Mouse (Mus musculus) lung, embryonic 16.5 days (tissue): Measurements from ENCODE around the gene Sesn2. TPM values are rescaled to one million over a fixed set of nuclear protein-coding genes. Genes with fewer than 3 reads are reported as not detected.

Experiments
- ATAC-seq: fragments of 200-750 bp; cut with Nextera tagmentation; 2 replicates; pipeline ENCODE4 v1.8.0; 2017; ENCODE audit warnings: low read depth, mild to moderate bottlenecking, moderate library complexity
- H3K27ac ChIP-seq: fragments of 300-500 bp; sonication (generic); 2 replicates; pipeline ENCODE4 v1.5.1; 2014; ENCODE audit warnings: mild to moderate bottlenecking, control low read depth, low read length
- H3K27me3 ChIP-seq: fragments of 300-500 bp; sonication (generic); 2 replicates; pipeline ENCODE4 v1.6.1; 2014; ENCODE audit warnings: low read depth, low read length, mixed read lengths; ENCODE audit not compliant: control insufficient read depth, insufficient read depth
- H3K36me3 ChIP-seq: fragments of 300-500 bp; sonication (generic); 2 replicates; pipeline ENCODE4 v1.6.1; 2014; ENCODE audit warnings: low read length; ENCODE audit not compliant: control insufficient read depth, insufficient read depth
- H3K4me1 ChIP-seq: fragments of 300-500 bp; sonication (generic); replicated peaks from 2 replicates; pipeline ENCODE4 v1.6.1; 2014; ENCODE audit warnings: low read length, mixed read lengths; ENCODE audit not compliant: control insufficient read depth, insufficient read depth
- H3K4me2 ChIP-seq: fragments of 300-500 bp; sonication (generic); 2 replicates; pipeline ENCODE4 v1.6.1; 2014; ENCODE audit warnings: low read depth, low read length, control low read depth
- H3K4me3 ChIP-seq: fragments of 300-500 bp; sonication (generic); 2 replicates; pipeline ENCODE4 v1.5.1; 2014; ENCODE audit warnings: mild to moderate bottlenecking, low read length, control low read depth
- H3K9ac ChIP-seq: fragments of 300-500 bp; sonication (generic); 2 replicates; pipeline ENCODE4 v1.6.1; 2014; ENCODE audit warnings: low read length, control low read depth
- H3K9me3 ChIP-seq: fragments of 300-500 bp; sonication (generic); 2 replicates; pipeline ENCODE4 v1.6.1; 2016; ENCODE audit warnings: low read length; ENCODE audit not compliant: control insufficient read depth
- WGBS: fragments of 180-500 bp; shearing (Covaris S2); extraction: QIAGEN DNeasy Blood & Tissue Kit; methylation state at CpG from one replicate; pipeline ENCODE4 v1.1.7; 2014; 5-methylcytosine and 5-hydroxymethylcytosine counted together
- polyA plus RNA-seq: library from polyadenylated mRNA; unstranded; fragments of >200 nt; fragmentation: Nextera tagmentation; extraction: Ambion mirVana; gene quantifications from 2 replicates; pipeline ENCODE4 v1.2.1, GENCODE M21; 2015

The Sesn2 gene
- polyA plus RNA-seq, 1 experiment from 2014 or later = 12.3 TPM

DNA sequence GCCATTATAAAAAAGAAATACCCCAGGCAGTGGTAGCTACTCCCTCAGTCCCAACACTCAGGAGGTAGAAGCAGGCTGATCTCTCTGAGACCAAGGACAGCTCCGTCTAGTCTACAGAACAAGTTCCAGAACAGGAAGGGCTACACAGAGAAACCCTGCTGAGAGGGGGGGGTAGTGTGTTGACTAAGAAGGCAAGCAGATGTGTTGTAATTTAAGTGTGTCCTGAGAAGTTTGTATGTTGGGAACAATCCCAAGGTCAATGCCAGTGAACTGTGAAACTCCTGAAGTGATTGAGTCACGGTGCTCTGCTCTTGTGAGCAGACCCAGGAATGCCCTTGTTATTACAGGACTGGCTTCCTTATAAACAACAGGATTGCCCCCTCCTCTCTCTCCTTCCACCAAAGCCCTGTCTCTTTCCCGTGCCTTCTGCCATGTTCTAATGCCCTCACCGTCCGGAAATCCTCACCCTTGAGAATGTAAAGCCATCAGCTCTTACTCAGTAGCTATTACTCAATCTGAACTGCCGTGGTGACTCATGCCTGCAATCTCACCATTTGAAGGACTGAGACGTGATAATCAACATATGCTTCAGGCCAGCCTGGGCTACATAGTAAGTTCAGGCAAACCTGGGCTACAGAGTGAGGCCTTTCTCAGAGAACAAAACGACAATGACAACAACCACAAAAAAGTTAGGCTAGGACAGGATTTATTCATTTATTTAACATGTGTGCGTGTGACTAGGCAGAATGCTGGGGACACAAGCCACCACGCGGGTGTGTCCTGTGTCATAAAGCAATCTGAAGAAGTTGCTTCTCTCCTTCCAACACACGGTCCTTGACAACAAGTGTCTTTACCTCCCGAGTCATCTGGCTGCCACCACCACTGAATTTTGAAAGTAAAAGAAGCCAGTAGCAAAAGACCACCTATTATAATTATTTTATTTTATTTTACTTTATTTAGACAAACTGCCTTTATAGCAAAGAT, 34.1 kb downstream of the Sesn2 start:
- ATAC-seq = no peak
- Histone ChIP-seq H3K27ac (no peak overlapping the region), H3K27me3 (no peaks in the 10 kb centered on the region), H3K9ac (no peak overlapping the region), H3K4me3 (no peak overlapping the region), H3K4me2 (no peak overlapping the region), H3K36me3 (no peaks in the 10 kb centered on the region), H3K4me1 (no peaks in the 10 kb centered on the region), H3K9me3 (no peaks in the 10 kb centered on the region)
- 67% methylated on average over 13 of the region's 13 CpGs for WGBS

DNA sequence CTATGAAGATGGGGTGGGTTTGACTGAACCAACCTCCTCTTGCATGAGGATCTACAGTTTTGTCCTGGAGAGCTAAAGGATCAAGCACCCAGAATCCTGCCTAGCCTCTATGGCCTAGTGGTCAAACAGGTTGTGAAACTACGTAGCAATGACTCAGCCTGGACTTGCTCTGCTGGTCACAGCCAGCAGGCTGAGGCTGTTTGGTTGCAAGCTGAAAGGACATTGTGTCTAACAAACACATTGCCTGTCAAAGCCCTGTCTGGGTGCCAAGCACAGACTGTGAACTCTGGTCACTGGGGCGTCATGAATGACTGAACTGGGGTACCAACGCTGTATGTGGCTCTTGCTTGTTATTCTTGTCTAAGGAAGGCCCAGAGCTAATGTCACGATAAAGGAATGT, 35.7 kb downstream of the Sesn2 start:
- H3K9me3 ChIP-seq = no peaks in the 10 kb centered on the region
- H3K4me3 ChIP-seq = no peak overlapping the region
- no peaks in the 10 kb centered on the region for H3K4me1 ChIP-seq
- no peak overlapping the region for H3K27ac ChIP-seq
- no peaks in the 10 kb centered on the region for H3K27me3 ChIP-seq
- no peak overlapping the region for H3K4me2 ChIP-seq
- no peak overlapping the region for H3K9ac ChIP-seq
- 64% methylated on average over 4 of the region's 4 CpGs for WGBS
- no peak for ATAC-seq
- no peaks in the 10 kb centered on the region for H3K36me3 ChIP-seq

DNA sequence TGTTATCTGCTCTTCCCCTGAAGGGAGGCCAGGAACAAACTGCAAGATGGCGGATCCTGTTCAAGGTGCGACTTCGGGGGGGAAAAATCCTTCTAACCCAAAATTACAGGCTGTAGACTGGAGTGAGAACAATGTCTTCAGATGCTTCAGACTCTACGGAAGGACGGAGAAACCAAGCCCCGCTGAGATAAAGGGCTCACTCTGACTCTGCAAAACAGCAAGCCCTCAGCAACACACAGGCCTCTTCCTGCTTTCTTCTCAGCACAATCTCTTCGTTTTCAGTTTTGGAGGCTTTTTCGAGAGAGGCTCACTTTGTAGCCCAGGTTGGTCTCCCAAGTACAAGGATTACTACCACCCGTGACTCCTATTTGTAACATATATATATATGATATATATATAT, 36.9 kb downstream of the Sesn2 start:
- Histone ChIP-seq H3K9me3 (no peaks in the 10 kb centered on the region), H3K36me3 (no peaks in the 10 kb centered on the region), H3K4me1 (no peaks in the 10 kb centered on the region), H3K27me3 (no peaks in the 10 kb centered on the region), H3K27ac (no peak overlapping the region), H3K9ac (no peak overlapping the region), H3K4me3 (no peak overlapping the region), H3K4me2 (no peak overlapping the region)
- no peak for ATAC-seq
- WGBS = 82% methylated on average over 9 of the region's 9 CpGs

DNA sequence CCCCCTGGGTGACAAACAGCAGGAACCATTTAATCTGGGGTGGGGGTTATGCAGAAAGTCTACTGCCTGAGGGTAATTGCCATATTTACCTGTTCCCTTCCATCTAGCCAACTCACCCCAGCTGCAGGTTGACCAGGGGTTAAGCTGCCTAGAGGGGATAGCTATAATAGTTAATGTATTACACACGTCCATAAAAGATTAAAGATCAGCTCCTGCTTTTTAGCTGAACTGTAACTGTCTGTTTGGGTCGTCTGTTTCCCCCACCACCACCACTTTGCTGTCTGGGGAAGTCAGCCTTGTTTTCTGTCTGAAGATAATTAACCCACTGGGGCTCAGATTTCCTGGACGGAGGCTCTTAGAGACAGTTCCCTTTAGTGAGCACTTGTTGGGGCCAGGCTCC, 40.4 kb downstream of the Sesn2 start:
- no peak overlapping the region for H3K9ac ChIP-seq
- H3K27ac ChIP-seq = no peak overlapping the region
- no peaks in the 10 kb centered on the region for H3K9me3 ChIP-seq
- WGBS = 10% methylated on average over 3 of the region's 3 CpGs
- ATAC-seq = no peak
- no peak overlapping the region for H3K4me2 ChIP-seq
- no peak overlapping the region for H3K4me3 ChIP-seq
- H3K4me1 ChIP-seq = no peaks in the 10 kb centered on the region
- H3K27me3 ChIP-seq = no peaks in the 10 kb centered on the region
- H3K36me3 ChIP-seq = no peaks in the 10 kb centered on the region

DNA sequence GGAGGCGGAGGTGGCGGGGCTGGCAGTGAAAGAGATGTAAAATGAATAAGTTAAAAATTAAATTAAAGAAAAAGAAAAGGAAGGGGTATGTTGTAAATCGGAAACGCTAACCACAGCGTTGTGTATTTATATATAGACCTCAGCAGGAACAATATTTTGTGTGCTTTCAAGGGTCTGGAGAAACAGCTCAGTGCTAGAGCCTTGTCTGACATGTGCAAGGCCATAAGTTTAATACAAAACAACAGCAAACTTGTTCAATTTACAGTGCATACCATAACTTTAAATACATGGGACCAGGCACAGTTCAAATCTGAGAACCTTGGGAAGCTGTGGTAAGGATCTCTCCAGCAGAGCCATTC, 46.1 kb downstream of the Sesn2 start:
- Histone ChIP-seq H3K27ac (no peak overlapping the region), H3K4me1 (peaks cover 13% of the 10 kb centered on the region), H3K4me3 (peak overlapping the region; percentile 77), H3K27me3 (no peaks in the 10 kb centered on the region), H3K9ac (peak overlapping the region; percentile 47), H3K9me3 (no peaks in the 10 kb centered on the region), H3K4me2 (peak overlapping the region; percentile 72), H3K36me3 (peaks cover 9% of the 10 kb centered on the region)
- peak; percentile 16 for ATAC-seq
- WGBS = under 1% methylated on average over 5 of the region's 5 CpGs

DNA sequence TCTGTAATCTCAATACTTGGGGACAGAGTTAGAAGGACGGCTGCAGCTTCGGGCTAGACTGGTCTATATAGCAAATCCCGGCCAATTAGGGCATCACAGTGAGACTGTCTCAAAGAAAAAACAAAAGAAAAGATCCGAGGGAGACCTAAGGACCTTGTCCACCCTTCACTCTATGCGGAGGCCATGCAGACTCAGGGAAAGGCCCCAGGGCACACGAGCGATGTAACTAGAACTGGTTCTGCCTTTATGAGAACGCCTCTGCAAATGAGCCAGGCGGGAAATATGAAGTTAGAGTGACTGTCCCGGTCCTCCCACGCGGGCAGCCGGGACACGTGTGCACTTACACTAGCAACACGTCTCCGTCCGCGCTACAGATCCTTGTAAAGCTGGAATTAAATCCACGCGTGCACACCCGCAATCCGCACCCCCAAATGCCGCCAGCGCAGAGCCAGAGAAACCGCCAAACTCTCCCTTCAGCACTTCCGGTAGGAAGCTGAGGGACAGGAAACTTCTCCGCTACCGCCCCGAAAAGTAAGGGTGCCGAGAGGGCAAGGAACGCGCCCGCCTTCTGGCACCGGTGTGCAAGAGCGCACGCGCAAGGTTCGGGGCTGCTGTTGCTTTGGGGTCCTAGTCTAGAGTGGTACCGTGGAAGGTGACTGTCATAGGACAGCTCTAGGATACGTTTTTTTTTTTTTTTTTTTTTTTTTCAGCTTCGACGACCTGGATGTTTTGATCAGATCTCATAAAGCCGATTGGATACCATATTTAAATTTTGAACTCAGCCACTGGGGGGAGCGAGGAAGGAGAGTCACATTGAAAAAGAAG, 46.7 kb downstream of the Sesn2 start, which contains the start of gene Med18:
Gene Med18 (minus strand): TSS at position 492 of the 825 bp plus-strand sequence.
- peak; percentile 94 for ATAC-seq
- peak within 1 kb of the TSS; percentile 48 for H3K27ac ChIP-seq
- no peaks in the 10 kb centered on the region for H3K9me3 ChIP-seq
- peak within 1 kb of the TSS; percentile 72 for H3K4me2 ChIP-seq
- H3K27me3 ChIP-seq = no peaks in the 10 kb centered on the region
- peak within 1 kb of the TSS; percentile 77 for H3K4me3 ChIP-seq
- peaks cover 12% of the 10 kb centered on the region for H3K36me3 ChIP-seq
- H3K9ac ChIP-seq = peak within 1 kb of the TSS; percentile 83
- WGBS = under 1% methylated on average over 44 of the region's 44 CpGs
- peaks cover 13% of the 10 kb centered on the region for H3K4me1 ChIP-seq

DNA sequence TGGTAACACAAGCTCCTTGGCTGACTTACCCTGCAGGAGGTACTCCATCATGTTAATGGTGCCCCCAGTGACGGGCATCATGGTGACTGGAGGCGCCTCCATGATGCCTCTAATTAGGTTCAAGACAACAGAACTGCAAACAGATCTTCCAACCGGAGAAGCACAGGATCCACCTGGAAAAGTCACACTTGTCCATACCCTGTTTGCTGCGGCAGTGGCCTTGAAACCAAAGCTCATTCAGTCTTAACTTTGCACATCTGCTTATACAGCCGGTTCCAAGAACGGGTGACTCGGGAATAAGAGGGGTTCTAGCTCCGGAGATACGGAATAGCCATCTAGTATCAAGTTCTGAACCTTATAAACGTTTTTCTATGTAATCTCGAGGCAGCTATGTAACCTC, 47.5 kb downstream of the Sesn2 start:
- ATAC-seq = no peak
- 2% methylated on average over 11 of the region's 11 CpGs for WGBS
- Histone ChIP-seq H3K27ac (no peak overlapping the region), H3K4me3 (peak overlapping the region; percentile 77), H3K4me1 (peaks cover 13% of the 10 kb centered on the region), H3K4me2 (peak overlapping the region; percentile 72), H3K9me3 (no peaks in the 10 kb centered on the region), H3K27me3 (no peaks in the 10 kb centered on the region), H3K36me3 (peaks cover 15% of the 10 kb centered on the region), H3K9ac (peak overlapping the region; percentile 83)

DNA sequence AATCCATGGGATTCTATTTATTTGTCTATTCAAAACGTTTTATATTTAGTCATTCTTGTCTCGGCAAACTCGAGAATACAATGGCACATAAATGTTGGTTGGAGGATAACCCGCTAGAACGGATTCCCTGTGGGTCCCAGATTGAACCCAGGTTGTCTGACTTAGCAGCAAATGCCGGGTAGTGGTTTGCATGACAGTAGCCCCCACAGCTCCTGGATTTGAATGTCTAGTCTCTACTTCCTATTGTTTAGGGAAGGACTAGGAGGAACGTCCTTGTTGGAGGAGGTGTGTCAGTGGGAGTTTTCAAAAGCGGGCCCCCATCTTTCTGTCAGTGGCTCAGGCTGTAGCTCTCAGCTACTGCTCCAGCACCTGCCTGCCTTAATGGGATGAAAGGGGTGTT, 50.1 kb downstream of the Sesn2 start:
- H3K4me3 ChIP-seq = no peak overlapping the region
- no peak overlapping the region for H3K4me2 ChIP-seq
- H3K27me3 ChIP-seq = no peaks in the 10 kb centered on the region
- ATAC-seq = no peak
- peaks cover 15% of the 10 kb centered on the region for H3K36me3 ChIP-seq
- 86% methylated on average over 8 of the region's 8 CpGs for WGBS
- no peak overlapping the region for H3K9ac ChIP-seq
- H3K9me3 ChIP-seq = no peaks in the 10 kb centered on the region
- H3K27ac ChIP-seq = no peak overlapping the region
- peaks cover 13% of the 10 kb centered on the region for H3K4me1 ChIP-seq

DNA sequence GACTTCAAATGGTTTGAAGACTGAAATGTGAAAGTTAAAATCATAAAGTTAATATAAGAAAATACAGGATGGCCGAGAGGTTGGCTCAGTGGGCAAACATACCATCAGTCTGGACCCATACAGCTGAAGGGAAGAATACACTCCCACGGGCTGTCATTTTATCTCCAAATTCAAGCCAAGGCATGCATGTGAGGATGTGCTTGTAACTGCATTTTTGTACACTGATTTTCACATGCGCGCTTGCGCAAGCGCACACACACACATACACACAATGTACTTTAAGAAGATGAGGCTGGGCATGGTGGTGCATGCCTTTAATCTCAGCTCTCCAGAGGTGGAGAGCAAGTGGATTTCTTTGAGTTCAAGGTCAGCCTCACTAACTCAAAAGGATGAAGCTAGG, 54.7 kb downstream of the Sesn2 start:
- no peak overlapping the region for H3K9ac ChIP-seq
- H3K27ac ChIP-seq = no peak overlapping the region
- H3K36me3 ChIP-seq = peaks cover 15% of the 10 kb centered on the region
- H3K9me3 ChIP-seq = no peaks in the 10 kb centered on the region
- H3K27me3 ChIP-seq = no peaks in the 10 kb centered on the region
- no peak overlapping the region for H3K4me3 ChIP-seq
- 86% methylated on average over 6 of the region's 6 CpGs for WGBS
- H3K4me2 ChIP-seq = no peak overlapping the region
- no peak for ATAC-seq
- no peaks in the 10 kb centered on the region for H3K4me1 ChIP-seq
